Mouse (Mus musculus) layer of hippocampus, adult 8-10 months (tissue): ENCODE measurements at regions not wholly inside any gene's neighbourhood (a gene's known extent, or its start where the extent isn't known, plus 50 kb on each side); places are given as distances from the start of the nearest gene placed in this dataset.

Source experiments
- DNase-seq, 2 experiments: peaks; one replicate each; pipeline ENCODE4 v3.0.0; 2022; ENCODE audit warnings: low spot score in 2 of 2

DNA sequence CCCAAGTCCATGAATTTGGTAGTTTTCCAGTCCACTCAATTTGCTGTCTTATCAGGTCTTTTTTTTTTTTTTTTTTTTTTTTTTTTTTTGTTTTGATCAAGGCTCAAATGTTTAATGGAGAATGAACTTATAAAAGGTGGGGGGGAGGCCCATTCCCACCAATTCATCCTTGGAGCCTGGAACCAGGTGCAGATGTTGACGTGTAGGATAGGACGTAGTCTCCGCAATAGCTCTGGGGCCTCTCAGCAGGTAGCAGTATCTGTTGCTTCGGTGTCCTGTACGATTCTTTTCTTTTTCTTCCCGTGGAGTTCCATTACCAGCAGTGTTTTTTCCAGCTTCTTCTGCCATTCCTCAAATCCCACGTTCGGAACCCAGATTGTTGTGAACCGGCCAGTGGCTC, 1296.3 kb upstream of the Ppp6c start:
- no peak for DNase-seq

DNA sequence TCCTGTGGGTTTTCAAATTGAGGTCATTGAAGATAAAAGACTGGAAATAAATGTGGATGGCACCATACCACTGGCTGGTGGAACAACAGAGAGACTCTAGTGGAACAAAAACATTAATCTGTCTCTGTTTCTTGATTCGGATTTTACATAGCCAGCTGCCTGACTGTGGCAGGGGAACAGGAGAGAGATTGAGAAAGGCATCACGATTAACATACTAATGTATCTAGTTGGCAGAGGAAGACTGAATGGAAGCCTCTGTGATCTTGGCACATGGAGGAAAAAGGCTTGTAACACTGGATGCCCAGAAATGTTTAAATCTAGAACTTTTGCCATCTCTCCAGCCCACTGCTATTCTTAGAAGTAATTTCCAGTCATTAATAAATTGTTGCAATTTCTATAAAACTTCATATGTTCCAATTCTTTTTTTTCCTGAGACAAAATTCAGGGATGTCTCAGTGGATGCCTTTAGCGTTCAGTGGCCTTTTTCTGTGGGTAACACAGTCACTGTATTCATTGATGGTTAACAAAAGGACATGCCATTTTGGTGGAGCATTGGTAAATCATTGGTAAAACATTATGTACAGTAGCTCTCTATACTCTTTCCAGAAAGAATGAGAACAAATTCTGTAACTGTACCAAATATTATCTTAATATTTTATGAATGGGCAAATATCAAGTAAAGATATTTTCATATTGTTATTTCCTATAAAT, 1284.5 kb upstream of the Ppp6c start:
- peak in 1 of 2 experiments; percentile 2 for DNase-seq

DNA sequence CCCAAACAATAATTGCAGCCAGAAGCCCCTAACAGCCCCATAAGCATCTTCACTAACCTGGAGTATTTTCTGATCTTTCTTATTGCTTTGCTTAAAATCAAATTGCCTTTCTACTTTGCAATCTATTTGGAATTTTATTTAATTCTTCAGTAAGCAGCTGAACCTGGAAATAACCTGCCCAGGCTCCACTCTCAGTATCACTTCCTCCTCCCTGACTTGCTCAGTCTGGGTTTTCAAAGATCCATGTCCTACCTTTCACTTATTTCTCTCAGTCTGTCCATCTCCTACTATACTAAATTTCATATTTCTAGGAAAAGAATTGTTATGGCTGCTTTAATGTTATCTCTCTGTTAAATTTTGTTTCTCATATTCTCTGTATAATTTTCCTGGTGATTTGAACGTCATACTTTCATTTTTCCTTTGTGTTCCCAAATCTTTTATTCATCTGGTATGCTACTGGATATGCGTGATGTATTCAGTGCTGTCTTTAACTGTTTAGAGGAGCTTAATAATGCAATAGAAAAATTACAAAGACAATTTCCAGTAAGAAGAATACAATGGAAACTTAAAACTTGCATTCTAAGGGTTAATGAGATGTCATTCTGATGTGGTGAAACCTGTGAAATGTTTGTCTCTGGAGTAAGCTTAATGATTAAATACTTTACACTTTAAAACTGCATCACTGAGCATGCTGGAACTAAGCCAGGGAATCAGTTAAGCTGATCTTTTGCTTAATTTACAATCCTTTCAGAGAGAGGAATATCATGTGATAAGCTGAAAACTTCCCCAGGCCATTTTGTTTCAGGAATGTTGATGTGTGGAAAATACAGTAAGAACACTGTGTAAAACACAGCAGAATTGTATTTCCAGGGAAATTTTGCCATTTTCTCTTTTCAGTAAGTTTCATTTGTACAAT, 1252.8 kb upstream of the Ppp6c start:
- no peak for DNase-seq

DNA sequence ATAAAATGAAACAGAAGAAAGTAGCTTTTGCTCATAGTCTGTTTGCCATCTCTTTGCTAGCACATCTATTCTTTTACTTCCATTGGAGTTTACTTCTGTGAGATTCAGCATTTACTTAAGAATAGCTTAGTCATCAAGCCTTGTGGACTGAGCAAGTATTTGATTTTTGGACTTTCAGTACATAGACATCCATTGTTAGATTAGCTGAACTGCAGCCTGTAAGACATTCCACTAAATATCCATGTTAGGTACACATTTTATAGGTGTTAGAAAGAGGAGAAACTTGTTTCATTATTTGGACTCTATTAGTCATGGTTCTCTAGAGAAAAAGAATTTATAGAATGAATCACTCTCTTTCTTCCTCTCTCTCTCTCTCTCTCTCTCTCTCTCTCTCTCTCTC, 1251.2 kb upstream of the Ppp6c start:
- DNase-seq, result no peak

DNA sequence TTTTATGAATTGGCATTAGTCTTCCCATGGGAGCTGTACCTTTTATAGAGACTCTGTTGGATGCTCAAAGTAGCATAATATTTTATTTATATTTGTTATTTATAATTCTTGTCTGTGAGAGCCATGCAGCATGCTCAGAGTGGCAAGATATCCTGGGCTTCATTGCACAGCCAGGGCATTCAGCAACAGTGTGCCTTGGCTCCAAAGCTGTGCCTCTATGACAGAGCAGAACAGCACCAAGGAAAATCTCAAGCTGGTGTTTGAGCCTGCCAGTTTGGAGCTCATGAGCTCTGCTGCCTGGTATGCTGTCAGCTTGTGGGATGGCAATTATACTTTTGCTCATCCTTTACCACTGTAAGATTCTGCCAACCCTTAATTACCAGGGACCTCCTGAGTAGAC, 1230.1 kb upstream of the Ppp6c start:
- no peak for DNase-seq

DNA sequence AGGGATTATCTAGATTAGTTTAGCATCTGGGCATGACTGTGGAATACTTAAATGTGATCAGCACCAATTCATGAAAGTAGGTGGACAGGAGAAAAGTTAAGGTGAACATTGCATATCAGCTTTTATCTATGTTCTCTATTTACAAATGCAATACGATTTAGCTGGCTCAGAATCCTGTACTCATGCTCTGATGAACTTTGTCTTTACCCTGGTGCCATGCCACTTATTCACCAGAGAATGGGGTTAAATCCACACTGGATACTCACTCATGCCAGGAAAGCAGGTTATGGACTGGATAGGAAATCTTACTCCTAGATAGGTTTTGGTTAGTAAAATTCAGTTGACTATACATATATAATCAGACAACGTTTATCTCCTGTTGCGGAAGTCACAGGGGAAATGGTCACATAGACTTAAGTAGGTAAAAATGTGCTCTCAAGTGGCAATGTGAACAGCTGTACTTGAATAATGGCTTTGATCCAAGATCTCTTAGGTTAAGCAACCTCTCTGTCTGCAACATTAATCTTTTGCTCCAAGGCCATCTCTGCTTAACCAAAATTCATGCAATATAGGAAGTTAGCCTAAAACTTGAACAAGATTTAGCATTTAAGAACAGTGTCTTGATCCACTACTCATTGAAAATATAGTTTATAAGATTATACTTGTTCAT, 1206.7 kb upstream of the Ppp6c start:
- DNase-seq, result no peak

DNA sequence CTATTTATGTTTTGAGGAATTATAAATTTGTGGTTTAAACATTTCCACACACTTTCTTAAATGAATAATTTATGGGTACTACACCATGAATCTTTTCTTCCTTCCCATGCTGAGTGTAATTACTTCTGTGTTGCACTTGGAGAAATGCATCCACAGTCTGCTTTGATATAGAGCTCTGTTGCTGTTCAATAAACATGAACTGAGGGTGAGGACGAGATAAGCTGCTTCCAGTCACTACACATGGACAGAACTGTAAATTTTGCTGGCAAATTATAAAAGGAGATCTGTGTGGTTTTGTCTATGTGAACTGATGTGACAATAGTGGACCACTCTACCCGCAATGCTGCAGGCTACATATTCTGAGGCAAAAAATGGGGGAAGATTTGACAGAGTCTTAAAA, 1205.1 kb upstream of the Ppp6c start:
- no peak for DNase-seq

DNA sequence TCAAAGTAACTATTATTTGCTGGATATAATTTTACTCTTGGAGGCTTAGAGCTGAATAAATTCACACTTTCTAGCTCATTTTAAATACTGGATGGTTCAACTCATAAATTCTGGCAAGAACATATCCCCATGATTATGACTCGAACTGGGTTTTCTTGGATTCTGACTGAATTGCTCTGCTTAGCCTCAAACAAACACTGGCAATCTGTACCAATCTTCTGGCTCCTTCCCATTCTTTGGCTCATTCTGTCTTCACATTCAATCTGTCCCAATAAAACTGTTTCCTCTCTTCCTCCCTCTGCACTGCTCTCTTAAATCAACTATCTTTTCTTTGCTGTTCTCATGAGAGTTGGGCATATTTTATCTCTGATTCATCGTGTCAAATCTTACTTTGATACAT, 1176.2 kb upstream of the Ppp6c start:
- DNase-seq, result no peak
